8 mouse cellular contexts compared by ENCODE assay signal in genomic region chr7:19517652-19518365, GRCm38 (mm10). TPM values are rescaled to one million over a fixed set of nuclear protein-coding genes. Genes with fewer than 3 reads are reported as not detected.
DNase-seq lines count a peak whose midpoint lies in the region; ATAC-seq and TF ChIP-seq lines count a peak whose summit lies in the region.

Nkpd1 (plus strand) TSS chr7:19517838.

- no peaks in the 10 kb centered on the region; the same call in 1 of the 2 replicates for H3K4me1 ChIP-seq in hindbrain, postnatal 0 days (ENCODE audit: insufficient read depth, low read length)
- peaks cover 4% of the 10 kb centered on the region; the same call in 1 of the 2 replicates for H3K4me1 ChIP-seq in midbrain, embryonic 14.5 days (ENCODE audit: control insufficient read depth, insufficient read depth, low read length)

- no peaks in the 10 kb centered on the region for H3K9me3 ChIP-seq in hindbrain, postnatal 0 days (ENCODE audit: low read length)
- H3K9me3 ChIP-seq in midbrain, embryonic 14.5 days (ENCODE audit: control insufficient read depth, low read length): no peaks in the 10 kb centered on the region

- no peak for ATAC-seq in hindbrain, postnatal 0 days
- no peak for ATAC-seq in midbrain, embryonic 14.5 days (ENCODE audit: low FRiP score, low TSS enrichment)

- intact Hi-C loops in gastrocnemius, adult 2 months (cut with DNase I): no loop called here
- intact Hi-C loops in gastrocnemius, postnatal 36 days (cut with DNase I): loop anchor here (5.0 kb wide), 2 partner anchors 76 to 111 kb away; no protein-coding TSS in a partner anchor

- no peak within 1 kb of the TSS for H3K27ac ChIP-seq in gastrocnemius, adult 2 months
- H3K27ac ChIP-seq in hindbrain, postnatal 0 days: no peak within 1 kb of the TSS
- H3K27ac ChIP-seq in midbrain, embryonic 14.5 days (replicated peaks; ENCODE audit: low read depth, low read length): no peak within 1 kb of the TSS

- H3K4me3 ChIP-seq in gastrocnemius, adult 2 months: peak within 1 kb of the TSS; percentile 11
- H3K4me3 ChIP-seq in hindbrain, postnatal 0 days (ENCODE audit: low read length): peak within 1 kb of the TSS; percentile 11; the same call in 1 of the 2 replicates
- H3K4me3 ChIP-seq in midbrain, embryonic 14.5 days (replicated peaks; ENCODE audit: low read depth, low read length): peak within 1 kb of the TSS; percentile 15

- no peaks in the 10 kb centered on the region for H3K36me3 ChIP-seq in hindbrain, postnatal 0 days (ENCODE audit: insufficient read depth, low read length)
- no peaks in the 10 kb centered on the region for H3K36me3 ChIP-seq in midbrain, embryonic 14.5 days (ENCODE audit: control insufficient read depth, insufficient read depth, low read length)

- DNase-seq in gastrocnemius, adult 2 months: no peak
- no peak for DNase-seq in gastrocnemius, postnatal 36 days
- peak; percentile 30 to 35 for DNase-seq in B cell, adult 2 months
- DNase-seq in cerebellum, postnatal 36 days: peak; percentile 49 to 64
- peak; percentile 53 for DNase-seq in hindbrain, postnatal 0 days (ENCODE audit: low spot score)
- DNase-seq in midbrain, embryonic 14.5 days: peak; percentile 70
- no peak for DNase-seq in MN1 (ENCODE audit: low spot score)
- no peak for DNase-seq in gastrocnemius, adult 8-10 months (ENCODE audit: low spot score in 2 of 2)

- WGBS in hindbrain, postnatal 0 days: 2% methylated on average over 29 of the region's 29 CpGs
- 5% methylated on average over 28 of the region's 29 CpGs for WGBS in midbrain, embryonic 14.5 days

- H3K9ac ChIP-seq in hindbrain, postnatal 0 days (replicated peaks; ENCODE audit: low read length): peak within 1 kb of the TSS; percentile 25; the same call in 1 of the 2 replicates
- H3K9ac ChIP-seq in midbrain, embryonic 14.5 days (replicated peaks; ENCODE audit: low read length): peak within 1 kb of the TSS; percentile 49

- H3K27me3 ChIP-seq in hindbrain, postnatal 0 days (ENCODE audit: insufficient read depth, low read length): peaks cover 21% of the 10 kb centered on the region
- H3K27me3 ChIP-seq in midbrain, embryonic 14.5 days (ENCODE audit: control insufficient read depth, insufficient read depth, low read length): peaks cover 47% of the 10 kb centered on the region

- H3K4me2 ChIP-seq in hindbrain, postnatal 0 days (ENCODE audit: low read depth, low read length): peak within 1 kb of the TSS; percentile 50
- peak within 1 kb of the TSS; percentile 50 for H3K4me2 ChIP-seq in midbrain, embryonic 14.5 days (ENCODE audit: low read length)

- TF ChIP-seq CTCF in gastrocnemius, adult 2 months (IDR thresholded peaks at IDR 0.05): peak; percentile 46
- TF ChIP-seq CTCF in hindbrain, postnatal 0 days (IDR thresholded peaks at IDR 0.05; ENCODE audit: low read depth): peak; percentile 68

RNA-seq across cellular contexts. Expression of gene Nkpd1, which starts in this region (rescaled TPM):
- total RNA-seq in gastrocnemius, adult 2 months (2021): not detected
- not detected for total RNA-seq in gastrocnemius, postnatal 36 days (2021)
- 1.9 and 4.4 TPM in 2 replicates for total RNA-seq in hindbrain, postnatal 0 days (2014; rRNA removed)
- polyA plus RNA-seq in hindbrain, postnatal 0 days (2015; fragmentation: Nextera tagmentation; extraction: Ambion mirVana): 1.3 TPM in 2 replicates
- polyA plus RNA-seq in midbrain, embryonic 14.5 days (2014; fragmentation: Nextera tagmentation; extraction: Ambion mirVana): 0.51 and 0.74 TPM in 2 replicates
- total RNA-seq in gastrocnemius, adult 8-10 months (2022): not detected

Comparison
In these comparisons a context has a peak if more than half of its experiments do, and no peak if none do; other contexts are left out.
1. Peak in DNase-seq, H3K4me3 ChIP-seq, H3K9ac ChIP-seq and H3K4me2 ChIP-seq in midbrain, embryonic 14.5 days; RNA of the gene not detected or under 1 TPM.
2. DNase-seq: peak in B cell, adult 2 months (2 of 2), cerebellum, postnatal 36 days (2 of 2) and hindbrain, postnatal 0 days (single experiment); none in gastrocnemius, adult 2 months (single experiment), gastrocnemius, postnatal 36 days (0 of 2), MN1 (single experiment) and gastrocnemius, adult 8-10 months (0 of 2).
3. Peak in every context shown above with its lines, with median percentiles within 50 percentile points of each other: H3K4me3 ChIP-seq.